Mouse (Mus musculus) heart, embryonic 10.5 days (tissue): ENCODE results near the gene Ap3d1. TPM values are rescaled to one million over a fixed set of nuclear protein-coding genes. Genes with fewer than 3 reads are reported as not detected.
A peak's percentile ranks its signal among the peaks of the same experiment; 100 is the strongest.

ENCODE experiments used
- DNase-seq: peaks from one replicate; pipeline ENCODE4 v3.0.0-alpha.2; 2017; ENCODE audit warnings: low spot score
- H3K27ac ChIP-seq: fragments of 300-500 bp; sonication (generic); 2 replicates; pipeline ENCODE4 v1.5.1; 2016; ENCODE audit warnings: mild to moderate bottlenecking
- H3K27me3 ChIP-seq: fragments of 300-500 bp; sonication (generic); 2 replicates; pipeline ENCODE4 v1.6.1; 2016; ENCODE audit warnings: mild to moderate bottlenecking; ENCODE audit not compliant: poor library complexity, insufficient read depth, severe bottlenecking
- H3K36me3 ChIP-seq: fragments of 300-500 bp; sonication (generic); 2 replicates; pipeline ENCODE4 v1.6.1; 2016; ENCODE audit warnings: mild to moderate bottlenecking, moderate library complexity
- H3K4me1 ChIP-seq: fragments of 300-500 bp; sonication (generic); 2 replicates; pipeline ENCODE4 v1.6.1; 2016; ENCODE audit warnings: mild to moderate bottlenecking
- H3K4me3 ChIP-seq: fragments of 300-500 bp; sonication (generic); 2 replicates; pipeline ENCODE4 v1.5.1; 2016; ENCODE audit warnings: mild to moderate bottlenecking, moderate library complexity
- H3K9me3 ChIP-seq: fragments of 300-500 bp; sonication (generic); 2 replicates; pipeline ENCODE4 v1.6.1; 2016; ENCODE audit warnings: mild to moderate bottlenecking, moderate library complexity
- WGBS: fragments of 180-500 bp; shearing (Covaris S2); methylation state at CpG from one replicate; pipeline ENCODE4 v1.1.7; 2016; 5-methylcytosine and 5-hydroxymethylcytosine counted together
- polyA plus RNA-seq: library from polyadenylated mRNA; unstranded; fragments of >200 nt; fragmentation: Nextera tagmentation; extraction: Ambion mirVana; gene quantifications from 2 replicates; pipeline ENCODE4 v1.2.1, GENCODE M21; 2016

Ap3d1 gene
- polyA plus RNA-seq, 1 experiment from 2014 or later = 60.4 TPM

DNA sequence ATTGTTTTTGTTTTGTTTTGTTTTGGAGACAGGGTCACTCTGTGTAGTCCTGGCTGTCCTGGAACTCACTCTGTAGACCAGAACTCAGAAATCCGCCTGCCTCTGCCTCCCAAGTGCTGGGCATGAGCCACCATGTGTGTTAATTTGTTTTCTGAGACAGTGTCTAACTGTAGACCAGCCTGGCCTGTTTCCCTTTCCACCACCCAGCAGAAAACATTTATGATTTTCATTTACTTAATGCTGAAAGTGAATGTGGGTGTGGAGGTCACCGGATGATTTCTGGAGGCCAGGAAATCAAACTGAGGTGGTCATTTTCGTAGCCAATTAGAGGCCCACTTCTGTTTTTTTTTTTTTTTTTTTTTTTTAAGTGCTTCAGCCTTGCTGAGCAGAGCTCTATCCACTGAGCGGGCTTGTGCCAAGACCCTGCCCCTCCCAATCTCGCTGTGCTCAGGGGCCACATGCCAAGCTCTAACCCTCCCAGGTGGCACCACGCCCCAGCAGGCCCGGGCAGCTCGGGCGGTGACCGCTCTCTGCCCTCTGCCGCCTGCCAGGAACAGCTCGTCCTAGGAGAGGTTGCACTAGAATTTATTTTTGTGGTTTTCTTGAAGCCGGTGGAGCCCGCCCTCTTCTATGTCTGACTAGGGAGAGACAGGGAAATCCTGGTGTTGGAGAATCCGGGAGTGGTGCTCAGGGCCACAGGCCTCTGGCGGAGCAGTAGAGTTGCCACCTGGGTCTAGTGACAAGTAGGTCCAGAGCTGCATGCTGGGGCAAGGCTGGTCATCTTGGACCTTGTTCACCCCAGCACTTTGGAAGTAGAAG, 77.7 kb downstream of the Ap3d1 start:
- WGBS = 29% methylated on average over 16 of the region's 16 CpGs
- DNase-seq = no peak
- Histone ChIP-seq H3K4me1 (peaks cover 49% of the 10 kb centered on the region), H3K27ac (peak overlapping the region; percentile 79), H3K4me3 (peak overlapping the region; percentile 32), H3K27me3 (no peaks in the 10 kb centered on the region), H3K9me3 (no peaks in the 10 kb centered on the region), H3K36me3 (peaks cover 37% of the 10 kb centered on the region)

DNA sequence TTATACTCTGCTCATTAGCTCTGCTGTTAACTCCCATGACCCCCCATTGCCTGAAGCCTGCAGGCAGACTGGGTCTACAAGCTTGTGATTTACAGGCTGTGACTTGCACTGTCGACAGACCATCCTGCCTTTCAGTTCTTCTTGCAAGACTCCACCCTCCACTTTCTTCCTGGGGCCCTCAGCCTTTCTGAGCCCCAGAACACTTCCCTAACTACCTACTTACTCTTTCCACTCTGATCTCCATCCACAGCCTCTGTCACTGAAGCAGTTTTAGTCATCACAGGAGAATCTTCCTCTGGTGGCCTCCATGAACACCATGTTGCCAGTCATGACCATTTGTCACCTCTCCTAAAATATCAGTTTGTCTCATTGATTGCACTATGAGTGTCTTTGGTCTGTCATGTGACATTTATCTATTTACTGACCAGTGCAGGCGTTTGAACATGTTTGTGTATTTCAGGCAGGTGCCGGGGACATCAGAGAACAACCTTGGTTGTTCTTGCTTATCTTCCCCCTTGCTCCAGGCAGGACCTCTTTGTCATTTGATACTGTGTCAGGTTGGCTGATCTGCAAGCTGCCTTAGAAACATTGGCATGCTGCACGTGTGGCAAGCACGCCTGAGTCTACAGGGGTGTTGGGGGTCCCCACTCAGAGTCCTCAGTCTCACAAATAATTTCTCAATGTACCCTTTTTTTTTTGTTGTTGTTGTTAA, 78.4 kb downstream of the Ap3d1 start:
- Histone ChIP-seq H3K9me3 (no peaks in the 10 kb centered on the region), H3K27me3 (no peaks in the 10 kb centered on the region), H3K4me3 (no peak overlapping the region), H3K4me1 (peaks cover 49% of the 10 kb centered on the region), H3K27ac (peak overlapping the region; percentile 19), H3K36me3 (peaks cover 29% of the 10 kb centered on the region)
- 22% methylated on average over 5 of the region's 5 CpGs for whole genome bisulfite sequencing
- DNase-seq = no peak

DNA sequence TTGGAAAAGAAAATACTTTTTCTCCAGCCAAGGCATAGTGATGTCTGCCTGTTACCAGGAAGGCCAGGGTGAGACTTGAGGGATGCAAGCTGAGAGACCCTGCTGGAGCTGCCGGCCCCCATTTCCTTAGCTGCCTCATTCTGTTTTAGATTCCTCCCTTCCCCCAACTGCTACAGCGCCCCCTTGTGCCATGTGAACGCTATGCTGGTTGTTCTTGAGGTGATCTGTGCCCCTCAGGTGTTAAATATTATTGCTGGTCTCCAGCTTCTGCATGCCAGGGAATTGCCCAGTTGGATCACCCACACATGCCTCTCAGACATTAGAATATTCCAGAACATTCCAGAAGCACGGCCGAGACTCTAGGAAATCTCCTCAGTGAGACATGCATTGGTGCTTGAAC, 80.9 kb downstream of the Ap3d1 start:
- no peak overlapping the region for H3K27ac ChIP-seq
- peaks cover 50% of the 10 kb centered on the region for H3K4me1 ChIP-seq
- H3K9me3 ChIP-seq = no peaks in the 10 kb centered on the region
- WGBS = 36% methylated on average over 5 of the region's 5 CpGs
- H3K27me3 ChIP-seq = no peaks in the 10 kb centered on the region
- H3K4me3 ChIP-seq = no peak overlapping the region
- no peak for DNase-seq
- peaks cover 4% of the 10 kb centered on the region for H3K36me3 ChIP-seq

DNA sequence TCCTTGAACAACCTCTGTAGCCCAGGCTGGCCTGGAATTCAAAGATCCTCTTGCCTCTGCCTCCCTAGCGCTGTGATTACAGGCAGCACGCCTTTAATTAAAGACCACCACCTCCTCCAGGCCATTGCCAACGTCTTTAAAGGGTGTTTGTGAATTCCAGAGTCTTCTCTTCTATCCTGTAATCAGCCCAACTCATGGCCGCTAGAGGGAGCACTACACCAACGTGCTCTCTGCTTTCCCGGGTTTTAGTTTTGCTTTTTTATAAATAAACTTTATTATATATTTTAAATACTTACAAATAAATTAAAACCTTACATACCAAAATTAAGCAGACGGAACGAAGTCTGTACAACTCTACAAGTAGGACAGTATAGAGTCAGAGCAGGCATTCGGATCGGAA, 82.9 kb downstream of the Ap3d1 start:
- peaks cover 49% of the 10 kb centered on the region for H3K4me1 ChIP-seq
- H3K27me3 ChIP-seq = no peaks in the 10 kb centered on the region

DNA sequence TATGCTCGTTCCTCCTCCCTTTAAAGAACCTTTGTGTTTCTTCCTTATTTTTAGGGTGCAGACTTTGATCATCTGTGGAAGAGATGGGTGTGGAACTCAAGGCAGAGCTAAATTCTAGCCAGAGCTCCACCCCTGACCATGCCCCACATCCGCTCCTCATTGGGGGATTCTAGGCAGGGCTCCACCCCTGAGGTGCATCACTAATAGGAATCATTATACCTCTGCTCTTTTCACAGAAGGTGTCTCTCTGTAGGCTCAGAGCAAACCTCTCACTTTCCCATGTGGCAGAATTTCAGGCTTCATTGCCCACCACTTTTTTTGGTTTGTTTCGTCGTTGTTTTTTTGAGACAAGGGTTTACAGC, 83.2 kb downstream of the Ap3d1 start:
- H3K4me3 ChIP-seq = peak overlapping the region; percentile 22; the same call in 1 of the 2 replicates
- no peaks in the 10 kb centered on the region for H3K36me3 ChIP-seq
- H3K4me1 ChIP-seq = peaks cover 48% of the 10 kb centered on the region
- no peaks in the 10 kb centered on the region for H3K9me3 ChIP-seq
- WGBS = 61% methylated on average over 4 of the region's 4 CpGs
- DNase-seq = no peak
- H3K27me3 ChIP-seq = no peaks in the 10 kb centered on the region
- H3K27ac ChIP-seq = peak overlapping the region; percentile 64

More for the DNA sequence above, 82.9 kb downstream of the Ap3d1 start:
- Histone ChIP-seq H3K36me3 (no peaks in the 10 kb centered on the region), H3K4me3 (peak overlapping the region; percentile 22; the same call in 1 of the 2 replicates), H3K27ac (peak overlapping the region; percentile 64), H3K9me3 (no peaks in the 10 kb centered on the region)
- 16% methylated on average over 10 of the region's 10 CpGs for WGBS
- no peak for DNase-seq

DNA sequence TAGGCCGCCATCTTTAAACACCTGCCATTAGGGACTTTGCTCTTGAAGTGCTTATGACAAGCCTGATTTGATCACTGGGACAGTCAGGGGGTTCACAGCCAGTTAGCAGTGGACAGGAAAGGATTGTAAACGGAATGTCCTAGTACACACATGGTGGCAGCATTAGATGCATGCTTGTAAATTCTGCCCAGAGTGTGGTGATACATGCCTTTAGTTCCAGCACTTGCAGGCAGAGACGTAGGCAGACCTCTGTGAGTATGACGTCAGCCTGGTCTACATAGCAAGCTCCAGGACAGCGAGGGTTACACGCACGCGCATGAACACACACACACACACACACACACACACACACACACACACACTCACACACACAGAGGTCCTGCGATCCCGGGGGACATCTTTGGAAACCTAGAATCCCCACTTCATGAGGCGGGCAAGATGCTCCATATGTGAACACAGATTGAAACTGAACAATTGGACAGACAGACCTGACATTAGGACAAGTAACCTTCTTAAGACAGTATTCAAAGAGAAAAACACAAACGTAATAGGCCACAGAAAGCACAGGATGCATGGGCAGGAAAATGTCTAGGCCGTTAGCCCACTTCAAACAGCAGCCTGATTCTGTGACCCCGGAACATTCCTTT, 83.7 kb downstream of the Ap3d1 start:
- no peaks in the 10 kb centered on the region for H3K9me3 ChIP-seq
- no peak for DNase-seq
- H3K4me3 ChIP-seq = no peak overlapping the region
- H3K36me3 ChIP-seq = no peaks in the 10 kb centered on the region
- H3K27ac ChIP-seq = peak overlapping the region; percentile 64; the same call in 1 of the 2 replicates
- no peaks in the 10 kb centered on the region for H3K27me3 ChIP-seq
- H3K4me1 ChIP-seq = peaks cover 44% of the 10 kb centered on the region
- 83% methylated on average over 14 of the region's 14 CpGs for WGBS

Other genes starting within 250 kb of the Ap3d1 start
- 0.44 TPM in 1 of 2 replicates, not detected in the other for gene Onecut3, start 247.4 kb downstream of the Ap3d1 start, polyA plus RNA-seq
- 0.31 and 0.32 TPM in 2 replicates for gene Atp8b3, start 203.1 kb downstream of the Ap3d1 start, polyA plus RNA-seq
- 25.1 and 26.9 TPM in 2 replicates for gene Rexo1, start 180.7 kb downstream of the Ap3d1 start, polyA plus RNA-seq
- 7.9 and 8.1 TPM in 2 replicates for gene Klf16, start 164.9 kb downstream of the Ap3d1 start, polyA plus RNA-seq
- gene Abhd17a, start 151.9 kb downstream of the Ap3d1 start, polyA plus RNA-seq = 94.1 and 120 TPM in 2 replicates
- gene Scamp4, start 139.4 kb downstream of the Ap3d1 start, polyA plus RNA-seq = 97.4 and 97.9 TPM in 2 replicates
- gene Adat3, start 139.4 kb downstream of the Ap3d1 start, polyA plus RNA-seq = 5.8 and 9.3 TPM in 2 replicates
- 3.1 and 3.5 TPM in 2 replicates for gene Gm49322, start 136.2 kb downstream of the Ap3d1 start, polyA plus RNA-seq
- gene Csnk1g2, start 119.4 kb downstream of the Ap3d1 start, polyA plus RNA-seq = 110 and 150 TPM in 2 replicates
- 59.0 and 69.9 TPM in 2 replicates for gene Btbd2, start 85.2 kb downstream of the Ap3d1 start, polyA plus RNA-seq
- 90.8 and 92.0 TPM in 2 replicates for gene Mknk2, start 64.2 kb downstream of the Ap3d1 start, polyA plus RNA-seq
- gene Mob3a, start 40.3 kb downstream of the Ap3d1 start, polyA plus RNA-seq = 54.8 and 56.8 TPM in 2 replicates
- gene Izumo4, start 40.1 kb downstream of the Ap3d1 start, polyA plus RNA-seq = 12.8 and 14.4 TPM in 2 replicates
- 25.6 and 26.1 TPM in 2 replicates for gene Dot1l, start 12.9 kb upstream of the Ap3d1 start, polyA plus RNA-seq
- gene Sf3a2, start 55.9 kb upstream of the Ap3d1 start, polyA plus RNA-seq = 70.6 and 84.1 TPM in 2 replicates
- gene Plekhj1, start 56.4 kb upstream of the Ap3d1 start, polyA plus RNA-seq = 116 and 151 TPM in 2 replicates
- not detected in 2 replicates for gene Amh, start 63.0 kb upstream of the Ap3d1 start, polyA plus RNA-seq
- 7.9 and 8.8 TPM in 2 replicates for gene Jsrp1, start 71.2 kb upstream of the Ap3d1 start, polyA plus RNA-seq
- gene Oaz1, start 84.4 kb upstream of the Ap3d1 start, polyA plus RNA-seq = 2,064 and 2,176 TPM in 2 replicates
- 0.14 and 0.43 TPM in 2 replicates for gene Lingo3, start 101.8 kb upstream of the Ap3d1 start, polyA plus RNA-seq
- gene Lsm7, start 112.9 kb upstream of the Ap3d1 start, polyA plus RNA-seq = 200 and 266 TPM in 2 replicates
- 32.1 and 34.6 TPM in 2 replicates for gene Sppl2b, start 113.0 kb upstream of the Ap3d1 start, polyA plus RNA-seq
- not detected in 2 replicates for gene Tmprss9, start 129.6 kb upstream of the Ap3d1 start, polyA plus RNA-seq
- gene Timm13, start 158.7 kb upstream of the Ap3d1 start, polyA plus RNA-seq = 348 and 363 TPM in 2 replicates
- 39.7 and 47.3 TPM in 2 replicates for gene Lmnb2, start 176.0 kb upstream of the Ap3d1 start, polyA plus RNA-seq
- gene Gadd45b, start 187.8 kb upstream of the Ap3d1 start, polyA plus RNA-seq = 17.1 and 20.1 TPM in 2 replicates